Mouse (Mus musculus): ENCODE measurements around the gene Mtf1.

DNA sequence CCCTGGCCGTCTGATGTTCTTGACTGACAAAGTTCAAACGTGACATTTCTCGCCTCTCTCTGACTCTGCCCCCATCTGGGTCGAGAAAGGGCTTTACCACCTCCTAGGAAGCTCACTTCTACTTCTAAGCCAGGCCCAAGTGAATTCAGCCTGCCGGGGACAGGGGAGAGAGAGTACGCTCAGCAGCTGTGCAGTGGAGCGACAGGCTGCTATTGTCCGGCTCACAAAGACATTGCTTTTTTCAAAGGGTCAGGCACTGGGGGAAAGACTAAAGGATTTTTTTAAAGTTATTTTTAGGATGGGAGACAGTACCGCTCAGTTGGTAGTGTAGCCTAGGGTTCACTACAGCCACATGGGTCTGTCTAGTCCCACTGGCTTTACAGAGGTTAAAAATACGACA lies 96.5 kb downstream of the Mtf1 start:
- TF ChIP-seq EP300 (optimal IDR thresholded peaks at IDR 0.05) (no peak), CTCF (IDR thresholded peaks at IDR 0.05; ENCODE audit: low read depth) (no peak)
